Mouse (Mus musculus): Measurements from ENCODE around the gene Rab5b. TPM values are rescaled to one million over a fixed set of nuclear protein-coding genes. Genes with fewer than 3 reads are reported as not detected.
"Not testable (repeated sequence)": the region's sequence is repeated elsewhere in the genome, so short reads cannot be mapped to it uniquely, and the experiment has no call there.

Rab5b gene
- polyA plus RNA-seq, 1 experiment: 86.1 TPM

DNA sequence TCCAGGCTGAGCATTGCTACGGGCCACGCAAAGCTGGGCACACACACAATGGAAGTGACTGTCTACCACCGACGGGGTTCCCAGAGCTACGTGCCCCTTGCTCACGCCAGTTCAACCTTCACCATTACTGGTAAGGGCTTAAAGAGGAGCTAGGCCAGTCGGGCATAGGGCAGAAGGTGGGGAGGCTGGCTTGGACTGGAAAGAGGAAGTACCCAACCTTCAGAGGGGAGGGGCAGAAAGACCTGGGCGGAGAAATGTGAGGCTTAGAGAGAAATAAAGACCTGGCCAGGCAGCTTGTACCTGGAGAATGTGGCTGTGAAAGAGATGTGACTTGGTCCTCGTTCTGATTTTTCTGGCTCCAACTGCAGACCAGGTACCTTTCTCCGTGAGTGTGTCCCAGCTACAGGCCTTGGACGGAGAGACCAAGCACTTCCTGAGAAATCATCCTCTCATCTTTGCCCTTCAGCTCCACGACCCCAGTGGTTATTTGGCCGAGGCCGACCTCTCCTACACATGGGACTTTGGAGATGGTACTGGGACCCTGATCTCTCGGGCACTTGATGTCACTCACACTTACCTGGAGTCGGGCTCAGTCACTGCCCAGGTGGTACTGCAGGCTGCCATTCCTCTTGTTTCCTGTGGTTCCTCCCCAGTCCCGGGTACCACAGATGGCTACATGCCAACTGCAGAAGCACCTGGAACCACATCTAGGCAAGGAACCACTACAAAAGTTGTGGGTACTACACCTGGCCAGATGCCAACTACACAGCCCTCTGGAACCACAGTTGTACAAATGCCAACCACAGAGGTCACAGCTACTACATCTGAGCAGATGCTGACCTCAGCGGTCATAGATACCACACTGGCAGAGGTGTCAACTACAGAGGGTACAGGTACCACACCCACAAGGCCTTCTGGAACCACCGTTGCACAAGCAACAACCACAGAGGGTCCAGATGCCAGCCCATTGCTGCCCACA is 19.8 kb upstream of the Rab5b start:
- peak; percentile 72 for DNase-seq
- no peak overlapping the region for H3K27ac ChIP-seq (ENCODE audit: control insufficient read depth, insufficient read depth, low read length)
- no peak overlapping the region for H3K4me3 ChIP-seq (ENCODE audit: control insufficient read depth, insufficient read depth, low read length)
- WGBS: 25% methylated on average over 19 of the region's 19 CpGs
- peaks cover 26% of the 10 kb centered on the region for H3K36me3 ChIP-seq (ENCODE audit: control insufficient read depth, insufficient read depth, low read length)
- TF ChIP-seq CTCF (IDR thresholded peaks at IDR 0.05; ENCODE audit: borderline replicate concordance, control insufficient read depth, extremely low read depth, insufficient read depth, low read length, poor library complexity) (no peak), POLR2A (IDR thresholded peaks at IDR 0.05; ENCODE audit: control insufficient read depth, extremely low read depth, insufficient read depth, low read length, poor library complexity) (no peak)
- H3K27me3 ChIP-seq (ENCODE audit: control insufficient read depth, insufficient read depth, low read length): no peaks in the 10 kb centered on the region
- peaks cover 21% of the 10 kb centered on the region for H3K4me1 ChIP-seq (replicated peaks; ENCODE audit: control insufficient read depth, insufficient read depth, low read length)

DNA sequence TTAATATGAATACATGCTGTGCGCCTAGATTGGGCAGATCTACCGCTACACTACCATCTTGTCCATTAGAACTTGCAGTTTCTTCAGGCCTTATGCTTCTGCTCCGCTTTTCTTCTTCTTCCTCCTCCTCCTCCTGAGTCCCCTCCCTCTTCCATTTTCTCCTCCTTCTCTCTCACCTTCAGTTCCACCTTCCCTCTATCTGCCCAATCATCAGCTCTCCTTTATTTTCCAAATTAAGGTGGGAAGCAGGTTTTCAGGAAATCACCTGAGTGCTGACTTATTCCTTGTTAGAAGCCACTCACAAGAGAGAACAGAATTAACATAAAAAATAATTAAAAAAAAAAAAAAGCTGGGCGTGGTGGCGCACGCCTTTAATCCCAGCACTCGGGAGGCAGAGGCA is 15.3 kb upstream of the Rab5b start:
- not testable (repeated sequence) for H3K36me3 ChIP-seq (ENCODE audit: control insufficient read depth, insufficient read depth, low read length); H3K27ac ChIP-seq (ENCODE audit: control insufficient read depth, insufficient read depth, low read length); H3K27me3 ChIP-seq (ENCODE audit: control insufficient read depth, insufficient read depth, low read length); H3K4me3 ChIP-seq (ENCODE audit: control insufficient read depth, insufficient read depth, low read length); DNase-seq
- peaks cover 15% of the 10 kb centered on the region for H3K4me1 ChIP-seq (replicated peaks; ENCODE audit: control insufficient read depth, insufficient read depth, low read length)
- WGBS: over 99% methylated on average over 7 of the region's 7 CpGs

DNA sequence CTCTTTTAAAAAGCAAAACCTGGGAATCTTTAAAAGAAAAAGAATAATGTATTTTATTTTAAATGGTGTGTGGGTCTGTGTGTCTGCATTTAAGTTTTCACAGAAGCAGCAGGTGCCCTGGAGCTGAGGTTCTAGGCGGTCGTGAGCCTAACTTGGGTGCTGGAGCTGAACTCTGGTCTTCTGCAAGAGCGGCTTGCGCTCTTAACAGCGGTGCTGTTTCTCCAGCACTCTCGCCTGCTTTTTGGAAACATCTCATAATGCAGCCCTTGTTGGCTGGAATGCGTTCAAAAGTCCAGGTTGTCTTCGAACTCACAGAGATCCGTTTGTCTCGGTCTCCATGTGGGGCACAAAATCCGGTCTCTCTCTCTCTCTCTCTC is 9.2 kb upstream of the Rab5b start:
- H3K36me3 ChIP-seq (ENCODE audit: control insufficient read depth, insufficient read depth, low read length): peaks cover 20% of the 10 kb centered on the region
- H3K27me3 ChIP-seq (ENCODE audit: control insufficient read depth, insufficient read depth, low read length): no peaks in the 10 kb centered on the region
- peaks cover 8% of the 10 kb centered on the region for H3K4me1 ChIP-seq (replicated peaks; ENCODE audit: control insufficient read depth, insufficient read depth, low read length)
- TF ChIP-seq POLR2A (IDR thresholded peaks at IDR 0.05; ENCODE audit: control insufficient read depth, extremely low read depth, insufficient read depth, low read length, poor library complexity) (no peak), CTCF (IDR thresholded peaks at IDR 0.05; ENCODE audit: borderline replicate concordance, control insufficient read depth, extremely low read depth, insufficient read depth, low read length, poor library complexity) (no peak)
- WGBS: 30% methylated on average over 11 of the region's 11 CpGs
- peak overlapping the region; percentile 60 for H3K27ac ChIP-seq (ENCODE audit: control insufficient read depth, insufficient read depth, low read length)
- DNase-seq: peak; percentile 22
- H3K4me3 ChIP-seq (ENCODE audit: control insufficient read depth, insufficient read depth, low read length): peak overlapping the region; percentile 12

DNA sequence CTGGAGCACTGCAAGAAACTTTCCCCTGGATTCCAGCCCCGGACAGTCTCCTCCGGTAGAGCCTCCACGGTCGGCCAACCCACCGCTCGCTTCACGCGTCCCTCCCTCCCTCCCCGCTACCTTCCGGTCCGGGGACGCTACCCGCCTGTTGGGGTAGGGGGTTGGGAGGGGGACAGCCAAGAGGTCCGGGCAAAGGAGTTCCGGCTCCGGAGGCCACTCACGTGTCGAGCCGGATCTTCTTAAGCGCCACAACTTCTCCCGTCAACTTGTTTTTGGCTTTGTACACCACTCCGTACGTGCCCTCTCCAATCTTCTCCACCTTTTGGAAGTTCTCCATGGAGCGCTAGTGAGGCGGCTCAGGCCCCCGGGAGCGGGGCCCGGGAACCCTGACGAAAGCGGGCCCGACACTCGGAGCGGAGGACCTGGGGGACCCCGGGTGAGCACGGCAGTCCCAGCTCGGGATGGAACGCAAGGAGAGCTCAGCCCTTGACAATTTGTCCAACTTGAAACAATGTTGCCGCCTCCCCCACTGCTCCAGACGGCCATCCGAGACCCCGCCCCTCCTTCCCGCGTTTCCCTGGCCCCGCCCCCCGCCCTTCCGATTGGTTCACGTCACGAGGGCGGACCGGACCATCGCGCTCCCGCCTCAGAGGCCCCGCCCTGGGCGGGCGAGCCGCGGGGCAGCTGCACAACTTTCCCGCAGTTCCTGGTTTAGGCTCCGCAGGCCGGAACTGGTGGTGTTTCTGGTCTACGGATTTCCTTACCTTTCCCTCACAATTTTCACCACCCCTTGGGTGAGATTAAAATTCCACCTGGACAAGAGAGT is 8.6 kb upstream of the Rab5b start, which contains the start of gene Cdk2:
Cdk2 (minus strand) TSS at position 541 of the 826 bp plus-strand sequence.
- Histone ChIP-seq H3K4me3 (ENCODE audit: control insufficient read depth, insufficient read depth, low read length) (peak within 1 kb of the TSS; percentile 80), H3K4me1 (replicated peaks; ENCODE audit: control insufficient read depth, insufficient read depth, low read length) (peaks cover 8% of the 10 kb centered on the region), H3K27ac (ENCODE audit: control insufficient read depth, insufficient read depth, low read length) (peak within 1 kb of the TSS; percentile 63), H3K36me3 (ENCODE audit: control insufficient read depth, insufficient read depth, low read length) (peaks cover 20% of the 10 kb centered on the region), H3K27me3 (ENCODE audit: control insufficient read depth, insufficient read depth, low read length) (no peaks in the 10 kb centered on the region)
- TF ChIP-seq POLR2A (IDR thresholded peaks at IDR 0.05; ENCODE audit: control insufficient read depth, extremely low read depth, insufficient read depth, low read length, poor library complexity): peak; percentile 73
- no peak for TF ChIP-seq CTCF (IDR thresholded peaks at IDR 0.05; ENCODE audit: borderline replicate concordance, control insufficient read depth, extremely low read depth, insufficient read depth, low read length, poor library complexity)
- under 1% methylated on average over 60 of the region's 62 CpGs for WGBS
- peak; percentile 93 for DNase-seq

DNA sequence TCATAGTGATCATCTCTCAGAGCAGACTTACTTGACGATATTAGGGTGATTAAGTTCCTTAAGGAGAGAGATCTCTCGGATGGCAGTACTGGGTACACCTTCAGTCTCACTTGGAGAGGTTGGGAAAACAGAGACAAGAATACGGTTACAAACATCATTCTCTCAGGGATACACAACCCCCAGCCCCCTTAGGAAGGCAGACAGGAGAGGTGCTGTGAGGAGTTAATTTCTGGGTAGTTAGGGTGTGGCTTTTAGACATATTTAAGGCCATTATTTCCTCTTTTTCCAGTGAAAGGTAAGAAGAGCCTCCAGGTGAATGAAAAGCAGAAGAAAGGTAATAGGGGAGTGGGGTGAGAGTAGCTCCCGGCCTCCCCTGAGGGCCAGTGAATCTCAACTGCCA is 7.8 kb upstream of the Rab5b start, which contains the start of gene Pmel:
Pmel (plus strand) TSS at position 301 of the 400 bp plus-strand sequence.
- no peak for DNase-seq
- TF ChIP-seq CTCF (IDR thresholded peaks at IDR 0.05; ENCODE audit: borderline replicate concordance, control insufficient read depth, extremely low read depth, insufficient read depth, low read length, poor library complexity) (no peak), POLR2A (IDR thresholded peaks at IDR 0.05; ENCODE audit: control insufficient read depth, extremely low read depth, insufficient read depth, low read length, poor library complexity) (no peak)
- 37% methylated on average over 4 of the region's 4 CpGs for WGBS

DNA sequence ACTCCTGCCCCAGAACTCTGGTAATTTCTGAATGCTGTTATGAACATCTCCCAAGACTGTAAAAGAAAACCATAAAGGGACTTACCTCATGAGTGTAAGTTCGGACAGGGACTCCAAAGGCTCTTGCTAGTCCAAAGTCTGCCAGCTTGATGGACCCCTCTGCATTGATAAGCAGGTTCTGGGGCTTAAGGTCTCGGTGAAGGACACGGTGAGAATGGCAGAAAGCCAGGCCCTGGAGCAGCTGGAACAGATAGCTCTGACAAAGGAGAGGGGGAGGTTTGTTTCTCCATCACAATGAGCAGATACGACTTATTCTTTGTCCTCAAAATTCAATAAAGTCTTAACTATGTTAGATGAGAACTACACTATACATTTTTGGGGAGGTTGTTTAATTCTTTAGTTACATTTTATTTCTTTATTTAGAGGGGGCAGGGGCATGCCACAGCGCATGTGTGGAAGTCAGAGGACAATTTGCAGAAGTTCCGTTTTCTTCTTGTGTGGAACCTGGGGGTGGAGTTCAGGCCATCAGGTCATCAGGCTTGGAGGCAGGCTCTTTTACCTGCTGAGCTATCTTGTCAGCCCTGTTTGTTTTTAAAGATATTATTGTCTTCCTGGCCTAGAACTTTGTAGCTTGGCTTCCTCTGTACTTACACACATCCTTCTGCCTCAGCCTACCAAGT is 6.4 kb upstream of the Rab5b start:
- Histone ChIP-seq H3K36me3 (ENCODE audit: control insufficient read depth, insufficient read depth, low read length) (peaks cover 33% of the 10 kb centered on the region), H3K4me1 (replicated peaks; ENCODE audit: control insufficient read depth, insufficient read depth, low read length) (peaks cover 8% of the 10 kb centered on the region), H3K27ac (ENCODE audit: control insufficient read depth, insufficient read depth, low read length) (no peak overlapping the region), H3K4me3 (ENCODE audit: control insufficient read depth, insufficient read depth, low read length) (no peak overlapping the region), H3K27me3 (ENCODE audit: control insufficient read depth, insufficient read depth, low read length) (no peaks in the 10 kb centered on the region)
- WGBS: 78% methylated on average over 6 of the region's 6 CpGs
- DNase-seq: no peak
- TF ChIP-seq POLR2A (IDR thresholded peaks at IDR 0.05; ENCODE audit: control insufficient read depth, extremely low read depth, insufficient read depth, low read length, poor library complexity) (no peak), CTCF (IDR thresholded peaks at IDR 0.05; ENCODE audit: borderline replicate concordance, control insufficient read depth, extremely low read depth, insufficient read depth, low read length, poor library complexity) (no peak)

More for the DNA sequence above, 7.8 kb upstream of the Rab5b start, which contains the start of gene Pmel:
- peaks cover 25% of the 10 kb centered on the region for H3K36me3 ChIP-seq (ENCODE audit: control insufficient read depth, insufficient read depth, low read length)
- H3K4me1 ChIP-seq (replicated peaks; ENCODE audit: control insufficient read depth, insufficient read depth, low read length): peaks cover 8% of the 10 kb centered on the region
- peak within 1 kb of the TSS; percentile 63 for H3K27ac ChIP-seq (ENCODE audit: control insufficient read depth, insufficient read depth, low read length)
- no peaks in the 10 kb centered on the region for H3K27me3 ChIP-seq (ENCODE audit: control insufficient read depth, insufficient read depth, low read length)
- peak within 1 kb of the TSS; percentile 80 for H3K4me3 ChIP-seq (ENCODE audit: control insufficient read depth, insufficient read depth, low read length)

Data from thymus, adult 2 months (tissue).